Mouse (Mus musculus): ENCODE results near the gene Golm1.

DNA sequence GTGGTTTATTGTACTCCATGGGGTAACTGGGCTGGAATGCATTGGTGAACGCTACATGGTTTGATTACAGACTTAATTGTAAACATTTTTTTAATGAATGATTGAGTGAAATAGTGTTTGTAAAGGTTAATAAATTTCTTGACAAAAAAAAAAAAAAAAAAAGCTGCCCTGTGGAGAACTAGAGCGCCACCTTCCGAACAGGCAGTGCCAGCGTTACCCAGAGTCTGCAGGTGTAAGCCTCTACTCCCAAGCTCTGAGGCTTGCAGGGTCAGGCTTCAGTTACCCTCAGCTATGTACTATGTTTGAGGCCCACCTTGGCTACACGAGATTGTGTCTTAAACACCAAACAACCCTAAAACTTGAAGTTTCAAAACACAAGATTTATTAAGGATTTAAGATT is 41.0 kb downstream of the Golm1 start:
- TF ChIP-seq CTCF (IDR thresholded peaks at IDR 0.05; ENCODE audit: control insufficient read depth, insufficient read depth, insufficient read length) (no peak), USF1 (IDR thresholded peaks at IDR 0.05; ENCODE audit: low read depth) (no peak), MYOD1 (IDR thresholded peaks at IDR 0.05; ENCODE audit: control insufficient read depth, insufficient read length, low read depth) (no peak), CEBPB (IDR thresholded peaks at IDR 0.05; ENCODE audit: low read depth) (no peak)
